ENCODE assay signal across 9 mouse cellular contexts in the genomic region with DNA sequence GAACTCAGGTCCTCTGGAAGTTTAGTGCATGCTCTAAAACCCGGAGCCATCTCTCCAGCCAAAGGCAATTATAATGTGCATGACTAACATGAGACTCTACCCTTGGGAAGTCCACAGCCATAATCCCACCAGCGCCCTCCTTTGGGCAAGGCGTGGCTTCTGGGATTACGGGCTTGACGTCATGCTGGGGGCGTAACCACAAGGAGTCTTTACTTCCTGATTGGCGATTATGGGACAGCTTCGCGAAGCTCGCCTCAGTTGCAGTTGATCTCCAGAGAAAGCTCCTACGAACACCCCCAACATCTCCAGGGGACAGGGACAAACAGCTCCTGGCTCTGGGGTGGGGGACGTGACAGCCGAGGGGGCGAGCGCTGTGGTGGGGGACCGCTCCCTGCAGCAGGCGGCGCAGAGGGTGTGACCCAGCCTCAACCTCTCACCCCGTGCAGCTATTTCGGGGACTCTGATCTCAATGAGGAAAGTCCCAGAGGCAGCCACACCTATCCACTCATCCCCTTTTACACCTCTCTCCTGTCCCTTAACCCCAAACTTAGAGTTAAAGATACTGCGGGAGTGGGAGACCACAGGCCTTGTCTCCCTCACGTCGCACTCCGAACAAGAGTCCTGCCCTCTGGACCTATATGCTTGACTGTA. TPM values are rescaled to one million over a fixed set of nuclear protein-coding genes. Genes with fewer than 3 reads are reported as not detected.
DNase-seq lines count a peak whose midpoint lies in the region; ATAC-seq and TF ChIP-seq lines count a peak whose summit lies in the region.
"Had no signal": no experiment of that assay in that cellular context is flagged by ENCODE, and none has a peak within 500 bp of the region (broad histone marks: within the 10 kb centered on the region; RNA-seq: fewer than 3 reads in every experiment).

No protein-coding gene starts in this region.

- no peak overlapping the region for H3K27ac ChIP-seq in heart, embryonic 11.5 days (ENCODE audit: low read depth, low read length)
- H3K27ac ChIP-seq in ES-Bruce4 (ENCODE audit: insufficient read depth, low read length) = no peak overlapping the region
- H3K27ac ChIP-seq in forebrain, embryonic 15.5 days (replicated peaks) = no peak overlapping the region
- peak overlapping the region; percentile 62 for H3K27ac ChIP-seq in liver, postnatal 0 days (ENCODE audit: low read depth)
- H3K27ac ChIP-seq in gastrocnemius, adult 2 months = no peak overlapping the region

- intact Hi-C loops in gastrocnemius, adult 2 months (cut with DNase I) = loop anchor here (5.0 kb wide), 1 partner anchor 257 kb away; no protein-coding TSS in a partner anchor
- intact Hi-C loops in left cerebral cortex, postnatal 36 days (cut with DNase I) = loop anchor here (10.0 kb wide), 2 partner anchors 165 to 265 kb away; partner anchors contain the start of genes Cd164l2 and Gpr3

- no peak for DNase-seq in heart, adult 8-10 months (ENCODE audit: low spot score)
- DNase-seq in liver, postnatal 0 days = no peak
- DNase-seq in gastrocnemius, adult 2 months = no peak
- DNase-seq in left cerebral cortex, postnatal 36 days (ENCODE audit: low spot score in 2 of 2) = no peak
- DNase-seq: gastrocnemius, postnatal 25 days had no signal

- TF ChIP-seq CTCF in ES-Bruce4 (IDR thresholded peaks at IDR 0.05; ENCODE audit: low read depth, low read length) = no peak
- TF ChIP-seq CTCF in liver, postnatal 0 days (IDR thresholded peaks at IDR 0.05; ENCODE audit: low read depth) = 0 out of 2 replicates have a peak, but pooled peaks have one; percentile 2
- no peak for TF ChIP-seq CTCF in gastrocnemius, adult 2 months (IDR thresholded peaks at IDR 0.05)

- 17% methylated on average over 24 of the region's 24 CpGs for WGBS in heart, embryonic 11.5 days (ENCODE audit: insufficient replicate concordance)
- 24% methylated on average over 24 of the region's 24 CpGs for WGBS in forebrain, embryonic 15.5 days
- WGBS in liver, postnatal 0 days (ENCODE audit: insufficient replicate concordance) = 44% methylated on average over 24 of the region's 24 CpGs

- H3K9ac ChIP-seq in heart, embryonic 11.5 days (ENCODE audit: low read depth, low read length) = no peak overlapping the region
- H3K9ac ChIP-seq in ES-Bruce4 (ENCODE audit: low read depth, poor library complexity, severe bottlenecking) = no peak overlapping the region
- no peak overlapping the region for H3K9ac ChIP-seq in forebrain, embryonic 15.5 days (replicated peaks)
- no peak overlapping the region for H3K9ac ChIP-seq in liver, postnatal 0 days (replicated peaks)

- no peaks in the 10 kb centered on the region for H3K36me3 ChIP-seq in heart, embryonic 11.5 days (ENCODE audit: control insufficient read depth, insufficient read depth, low read length)
- no peaks in the 10 kb centered on the region for H3K36me3 ChIP-seq in ES-Bruce4 (ENCODE audit: control insufficient read depth, insufficient read depth, low read length, poor library complexity, severe bottlenecking)
- H3K36me3 ChIP-seq in forebrain, embryonic 15.5 days = no peaks in the 10 kb centered on the region
- no peaks in the 10 kb centered on the region for H3K36me3 ChIP-seq in liver, postnatal 0 days (replicated peaks; ENCODE audit: insufficient read depth, low read length)

- no peaks in the 10 kb centered on the region for H3K27me3 ChIP-seq in heart, embryonic 11.5 days (ENCODE audit: control insufficient read depth, insufficient read depth, low read length)
- H3K27me3 ChIP-seq in ES-Bruce4 (ENCODE audit: control insufficient read depth, insufficient read depth, low read length, poor library complexity, severe bottlenecking) = no peaks in the 10 kb centered on the region
- no peaks in the 10 kb centered on the region for H3K27me3 ChIP-seq in forebrain, embryonic 15.5 days
- H3K27me3 ChIP-seq in liver, postnatal 0 days (ENCODE audit: insufficient read depth, low read length) = no peaks in the 10 kb centered on the region

- TF ChIP-seq EP300 in ES-Bruce4 (IDR thresholded peaks at IDR 0.05; ENCODE audit: insufficient read depth, low read depth, low read length) = no peak
- TF ChIP-seq EP300 in liver, postnatal 0 days (IDR thresholded peaks at IDR 0.05; ENCODE audit: low read depth) = no peak

- peak overlapping the region; percentile 59 for H3K4me2 ChIP-seq in heart, embryonic 11.5 days
- peak overlapping the region; percentile 29 for H3K4me2 ChIP-seq in forebrain, embryonic 15.5 days (replicated peaks)
- peak overlapping the region; percentile 52 for H3K4me2 ChIP-seq in liver, postnatal 0 days (ENCODE audit: low read depth, low read length)

- TF ChIP-seq POLR2A in ES-Bruce4 (IDR thresholded peaks at IDR 0.05; ENCODE audit: insufficient read depth, low read length) = no peak

- no peak for ATAC-seq in heart, embryonic 11.5 days (replicated peaks; ENCODE audit: insufficient number of reproducible peaks, low FRiP score, low TSS enrichment)
- ATAC-seq in forebrain, embryonic 15.5 days (replicated peaks) = no peak
- no peak for ATAC-seq in liver, postnatal 0 days
- no peak for ATAC-seq in megakaryocyte progenitor cell, adult 5-6 weeks (replicated peaks; ENCODE audit: poor library complexity)

- no peaks in the 10 kb centered on the region for H3K9me3 ChIP-seq in heart, embryonic 11.5 days (replicated peaks; ENCODE audit: control insufficient read depth, low read length)
- H3K9me3 ChIP-seq in ES-Bruce4 (replicated peaks; ENCODE audit: control insufficient read depth, insufficient read depth, low read length, poor library complexity, severe bottlenecking) = no peaks in the 10 kb centered on the region
- no peaks in the 10 kb centered on the region for H3K9me3 ChIP-seq in forebrain, embryonic 15.5 days
- H3K9me3 ChIP-seq in liver, postnatal 0 days (ENCODE audit: low read length) = no peaks in the 10 kb centered on the region

- H3K4me3 ChIP-seq in heart, embryonic 11.5 days (ENCODE audit: low read depth, low read length) = peak overlapping the region; percentile 21
- H3K4me3 ChIP-seq in ES-Bruce4 (ENCODE audit: low read depth, low read length) = peak overlapping the region; percentile 23
- peak overlapping the region; percentile 15 for H3K4me3 ChIP-seq in forebrain, embryonic 15.5 days
- H3K4me3 ChIP-seq in liver, postnatal 0 days (ENCODE audit: low read depth, low read length) = no peak overlapping the region
- no peak overlapping the region for H3K4me3 ChIP-seq in gastrocnemius, adult 2 months

- H3K4me1 ChIP-seq in heart, embryonic 11.5 days (ENCODE audit: control insufficient read depth, insufficient read depth, low read length) = peaks cover 32% of the 10 kb centered on the region
- peaks cover 4% of the 10 kb centered on the region for H3K4me1 ChIP-seq in ES-Bruce4 (ENCODE audit: control insufficient read depth, insufficient read depth, low read length)
- H3K4me1 ChIP-seq in forebrain, embryonic 15.5 days = peaks cover 13% of the 10 kb centered on the region
- peaks cover 27% of the 10 kb centered on the region for H3K4me1 ChIP-seq in liver, postnatal 0 days (ENCODE audit: insufficient read depth)

RNA-seq across cellular contexts. Expression of gene Fgr, which starts 23.9 kb away (rescaled TPM):
- polyA plus RNA-seq in heart, embryonic 11.5 days (2014; fragmentation: Nextera tagmentation; extraction: Ambion mirVana) = 0.40 and 0.63 TPM in 2 replicates
- 1 to 10 TPM in 1 of 4 experiments, under 1 TPM in 3; 0.14 to 2.5 (median 0.49) TPM for total RNA-seq in heart, adult 8-10 months (2022)
- 0.70 and 1.9 TPM in 2 replicates for polyA plus RNA-seq in ES-Bruce4 (2011; ENCODE audit: insufficient read depth, insufficient read length, low read depth, missing spikeins)
- polyA plus RNA-seq in forebrain, embryonic 15.5 days (2015; fragmentation: Nextera tagmentation; extraction: Ambion mirVana) = 0.06 TPM in 1 of 2 replicates, not detected in the other
- polyA plus RNA-seq in liver, postnatal 0 days (2015; fragmentation: Nextera tagmentation; extraction: Ambion mirVana) = 3.8 and 4.0 TPM in 2 replicates
- under 1 TPM in 1 of 2 experiments, not detected in 1; 0.06 TPM for total RNA-seq in gastrocnemius, adult 2 months (2021)
- 3.2 and 3.4 TPM in 2 replicates for total RNA-seq in megakaryocyte progenitor cell, adult 5-6 weeks (2015)
- total RNA-seq in megakaryocyte progenitor cell, adult 5-6 weeks (2017) = 2.5 and 3.0 TPM in 2 replicates
- total RNA-seq in left cerebral cortex, postnatal 36 days (2021) = under 1 TPM in 1 of 2 experiments, not detected in 1; 0.17 TPM

RNA-seq across cellular contexts. Expression of gene Fam76a, which starts 27.6 kb away (rescaled TPM):
- polyA plus RNA-seq in heart, embryonic 11.5 days (2014; fragmentation: Nextera tagmentation; extraction: Ambion mirVana) = 31.2 and 33.4 TPM in 2 replicates
- total RNA-seq in heart, adult 8-10 months (2022) = 10 to 100 TPM; 35.4 to 43.7 (median 39.9) TPM
- 22.8 and 24.3 TPM in 2 replicates for polyA plus RNA-seq in ES-Bruce4 (2011; ENCODE audit: insufficient read depth, insufficient read length, low read depth, missing spikeins)
- 51.2 and 52.4 TPM in 2 replicates for polyA plus RNA-seq in forebrain, embryonic 15.5 days (2015; fragmentation: Nextera tagmentation; extraction: Ambion mirVana)
- 21.7 and 22.5 TPM in 2 replicates for polyA plus RNA-seq in liver, postnatal 0 days (2015; fragmentation: Nextera tagmentation; extraction: Ambion mirVana)
- total RNA-seq in gastrocnemius, adult 2 months (2021) = 10 to 100 TPM; 23.5 to 29.9 TPM
- total RNA-seq in megakaryocyte progenitor cell, adult 5-6 weeks (2015) = 17.9 and 18.0 TPM in 2 replicates
- total RNA-seq in megakaryocyte progenitor cell, adult 5-6 weeks (2017) = 31.5 and 42.0 TPM in 2 replicates
- total RNA-seq in left cerebral cortex, postnatal 36 days (2021) = 10 to 100 TPM; 49.9 to 57.7 TPM

Comparison
In these comparisons a context has a peak if more than half of its experiments do, and no peak if none do; other contexts are left out.
1. H3K4me3 ChIP-seq: peak in heart, embryonic 11.5 days (single experiment), ES-Bruce4 (single experiment) and forebrain, embryonic 15.5 days (single experiment); none in liver, postnatal 0 days (single experiment) and gastrocnemius, adult 2 months (single experiment).
2. Peak in every context shown above with its lines, with median percentiles within 50 percentile points of each other: H3K4me2 ChIP-seq.